Mouse (Mus musculus) C2C12 (cell line): ENCODE data around the gene Smc2. TPM values are rescaled to one million over a fixed set of nuclear protein-coding genes. Genes with fewer than 3 reads are reported as not detected.

Experiments
- H3K27me3 ChIP-seq: one replicate; pipeline ENCODE4 v1.6.1; 2011; ENCODE audit not compliant: control insufficient read depth, insufficient read depth, insufficient read length
- H3K36me3 ChIP-seq: one replicate; pipeline ENCODE4 v1.6.1; 2011; ENCODE audit not compliant: control insufficient read depth, insufficient read depth
- H3K4me3 ChIP-seq: one replicate; pipeline ENCODE4 v1.5.1; 2011; ENCODE audit warnings: mild to moderate bottlenecking, control low read depth; ENCODE audit not compliant: poor library complexity, insufficient read depth, severe bottlenecking
- H3K79me2 ChIP-seq: one replicate; pipeline ENCODE4 v1.6.1; 2011; ENCODE audit not compliant: control insufficient read depth, insufficient read depth
- H3K79me3 ChIP-seq: one replicate; pipeline ENCODE4 v1.6.1; 2011; ENCODE audit warnings: low read depth, control low read depth
- H3ac ChIP-seq: one replicate; pipeline ENCODE3; 2011; ENCODE audit warnings: low read depth; ENCODE audit not compliant: control insufficient read depth, insufficient read length
- CEBPB ChIP-seq: IDR thresholded peaks from one replicate; pipeline ENCODE4 v1.6.1; 2011; ENCODE audit warnings: low read depth, mild to moderate bottlenecking, control low read depth, moderate library complexity
- CTCF ChIP-seq: IDR thresholded peaks from one replicate; pipeline ENCODE4 v1.5.1; 2011; ENCODE audit not compliant: control insufficient read depth, insufficient read depth, insufficient read length
- FOSL1 ChIP-seq: IDR thresholded peaks from one replicate; pipeline ENCODE4 v1.8.0; 2011; ENCODE audit warnings: mild to moderate bottlenecking, low read length; ENCODE audit not compliant: poor library complexity, insufficient read depth, severe bottlenecking
- MAX ChIP-seq: IDR thresholded peaks from one replicate; pipeline ENCODE4 v1.6.1; 2011; ENCODE audit warnings: mild to moderate bottlenecking, control low read depth
- MYOD1 ChIP-seq: IDR thresholded peaks from one replicate; pipeline ENCODE4 v1.6.1; 2011; ENCODE audit warnings: low read depth; ENCODE audit not compliant: control insufficient read depth, insufficient read length
- MYOG ChIP-seq: IDR thresholded peaks from one replicate; pipeline ENCODE4 v1.6.1; 2011; ENCODE audit not compliant: control insufficient read depth, insufficient read length; ENCODE audit errors: extremely low read depth
- USF1 ChIP-seq: IDR thresholded peaks from one replicate; pipeline ENCODE4 v1.6.1; 2011; ENCODE audit warnings: low read depth, mild to moderate bottlenecking, control low read depth, moderate library complexity
- polyA plus RNA-seq: library from polyadenylated mRNA; unstranded; fragments of >200 nt; fragmentation: generic; extraction: Trizol; gene quantifications from one replicate; pipeline ENCODE4 v1.2.1, GENCODE M21; 2012; ENCODE audit warnings: missing spikeins

The Smc2 gene
- polyA plus RNA-seq, 1 experiment = 11.8 TPM

DNA sequence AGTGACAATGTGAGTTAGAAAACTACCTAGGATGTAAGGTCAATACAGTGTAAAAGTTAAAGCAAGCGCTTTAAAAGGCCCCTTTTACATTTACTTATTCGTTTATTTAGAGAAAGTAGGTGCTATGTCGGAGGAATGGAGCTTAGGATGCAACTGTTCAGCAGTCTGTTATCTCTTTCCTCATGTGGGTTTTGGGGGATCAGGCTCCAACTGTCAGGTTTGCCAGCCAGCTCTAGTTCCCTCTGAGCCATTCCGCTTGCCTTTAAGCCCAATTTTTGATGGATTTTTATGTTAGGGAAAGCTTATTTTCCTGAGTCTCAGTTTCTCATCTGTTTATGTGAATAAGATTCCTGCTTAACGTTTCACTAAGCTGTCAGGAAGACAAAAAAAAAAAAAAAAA is 80.3 kb downstream of the Smc2 start:
- Histone ChIP-seq H3K79me3 (no peaks in the 10 kb centered on the region), H3K79me2 (no peaks in the 10 kb centered on the region), H3ac (no peak overlapping the region), H3K4me3 (no peak overlapping the region), H3K27me3 (no peaks in the 10 kb centered on the region), H3K36me3 (no peaks in the 10 kb centered on the region)
- TF ChIP-seq MYOD1 = no peak
- TF ChIP-seq CEBPB = no peak
- no peak for TF ChIP-seq MAX
- no peak for TF ChIP-seq MYOG
- no peak for TF ChIP-seq USF1
- no peak for TF ChIP-seq CTCF
- TF ChIP-seq FOSL1 = no peak

DNA sequence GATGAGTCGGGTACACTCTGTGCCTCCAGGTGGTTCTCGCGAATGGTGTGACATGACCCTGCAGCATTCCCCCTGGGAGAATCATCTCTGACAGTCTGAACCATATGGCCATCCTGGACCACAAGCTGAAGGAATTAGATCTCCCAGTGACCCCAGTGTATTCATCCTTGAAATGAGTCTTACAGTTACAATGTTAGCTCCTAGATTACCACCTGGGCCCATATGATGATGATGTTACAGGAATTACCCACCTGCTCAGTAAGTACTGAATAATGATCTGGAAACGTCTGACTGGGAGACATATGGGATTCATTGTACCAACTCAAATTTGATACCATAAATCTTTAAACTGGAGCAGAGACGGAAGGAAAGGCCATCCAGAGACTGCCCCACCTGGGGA is 87.4 kb downstream of the Smc2 start:
- H3K27me3 ChIP-seq = no peaks in the 10 kb centered on the region
- no peaks in the 10 kb centered on the region for H3K79me3 ChIP-seq
- H3K36me3 ChIP-seq = no peaks in the 10 kb centered on the region
- TF ChIP-seq MYOG (no peak), FOSL1 (no peak), CTCF (no peak), MYOD1 (no peak), MAX (no peak), USF1 (no peak), CEBPB (no peak)
- H3K4me3 ChIP-seq = no peak overlapping the region
- H3ac ChIP-seq = no peak overlapping the region
- no peaks in the 10 kb centered on the region for H3K79me2 ChIP-seq

DNA sequence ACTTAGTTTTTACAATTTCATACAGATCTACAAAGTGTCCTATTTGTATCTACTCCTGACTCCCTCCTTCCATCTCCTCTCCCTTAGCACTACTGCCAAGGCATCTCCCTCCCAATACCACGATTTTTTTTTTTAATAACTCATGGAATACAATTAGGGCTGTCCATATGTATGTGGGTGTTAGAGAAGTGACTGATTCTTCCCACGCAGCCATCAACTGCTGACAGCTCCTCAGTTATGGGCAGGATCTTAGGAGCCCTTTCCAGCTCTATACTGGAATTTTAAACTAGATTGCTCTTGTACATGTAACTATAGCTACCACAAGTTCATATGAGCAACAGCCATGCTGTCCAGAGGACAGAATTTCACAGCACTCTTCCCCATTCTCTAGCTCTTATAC is 91.6 kb downstream of the Smc2 start:
- no peak overlapping the region for H3ac ChIP-seq
- no peaks in the 10 kb centered on the region for H3K79me2 ChIP-seq
- no peak overlapping the region for H3K4me3 ChIP-seq
- no peaks in the 10 kb centered on the region for H3K36me3 ChIP-seq
- TF ChIP-seq MAX (no peak), MYOD1 (no peak), USF1 (no peak), MYOG (no peak), CEBPB (no peak), FOSL1 (no peak), CTCF (no peak)
- H3K27me3 ChIP-seq = no peaks in the 10 kb centered on the region
- no peaks in the 10 kb centered on the region for H3K79me3 ChIP-seq

Other genes with a start within 250 kb of the Smc2 start
- 2.9 TPM for gene Vma21-ps, start 58.0 kb downstream of the Smc2 start, polyA plus RNA-seq
- not detected for gene Toporsl, start 157.0 kb downstream of the Smc2 start, polyA plus RNA-seq